Mouse (Mus musculus) heart, embryonic 14.5 days (tissue): Measurements from ENCODE around the gene Slc9a3r1. TPM values are rescaled to one million over a fixed set of nuclear protein-coding genes. Genes with fewer than 3 reads are reported as not detected.

Experiments used
- ATAC-seq: fragments of 200-750 bp; cut with Nextera tagmentation; 2 replicates; pipeline ENCODE4 v1.8.0; 2017; ENCODE audit warnings: low read depth, moderate TSS enrichment; ENCODE audit not compliant: insufficient number of reproducible peaks, insufficient read depth, low FRiP score
- H3K27ac ChIP-seq, 2 experiments: fragments of 200-500 bp in 1 of 2; fragments of 300-500 bp in 1 of 2; sonication (generic) in 1 of 2; replicated peaks in 1 of 2; 2 replicates each; pipeline ENCODE4 v1.5.1; 2012 to 2014; ENCODE audit warnings: low read depth in 2 of 2, low read length in 2 of 2, control low read depth in 1 of 2, mild to moderate bottlenecking in 1 of 2, mixed read lengths in 1 of 2; ENCODE audit not compliant: control insufficient read depth in 1 of 2, insufficient read depth in 1 of 2
- H3K27me3 ChIP-seq: fragments of 300-500 bp; sonication (generic); 2 replicates; pipeline ENCODE4 v1.6.1; 2014; ENCODE audit warnings: mild to moderate bottlenecking, low read length, control low read depth; ENCODE audit not compliant: control insufficient read depth, insufficient read depth
- H3K36me3 ChIP-seq: fragments of 300-500 bp; sonication (generic); 2 replicates; pipeline ENCODE4 v1.6.1; 2014; ENCODE audit warnings: mild to moderate bottlenecking, control low read depth, low read length, mixed read lengths; ENCODE audit not compliant: control insufficient read depth, insufficient read depth
- H3K4me1 ChIP-seq, 2 experiments: fragments of 200-500 bp in 1 of 2; fragments of 300-500 bp in 1 of 2; sonication (generic) in 1 of 2; 2 replicates each; pipeline ENCODE4 v1.6.1; 2012 to 2014; ENCODE audit warnings: low read length in 2 of 2, control low read depth in 1 of 2, mixed read lengths in 1 of 2; ENCODE audit not compliant: control insufficient read depth in 2 of 2, insufficient read depth in 2 of 2
- H3K4me2 ChIP-seq: fragments of 300-500 bp; sonication (generic); 2 replicates; pipeline ENCODE4 v1.6.1; 2014; ENCODE audit warnings: mild to moderate bottlenecking, low read length
- H3K4me3 ChIP-seq, 2 experiments: fragments of 200-500 bp in 1 of 2; fragments of 300-500 bp in 1 of 2; sonication (generic) in 1 of 2; 2 replicates each; pipeline ENCODE4 v1.5.1; 2012 to 2014; ENCODE audit warnings: low read length in 2 of 2, mild to moderate bottlenecking in 2 of 2, control low read depth in 1 of 2, low read depth in 1 of 2, moderate library complexity in 1 of 2; ENCODE audit not compliant: control insufficient read depth in 1 of 2, insufficient read depth in 1 of 2
- H3K9ac ChIP-seq: fragments of 300-500 bp; sonication (generic); 2 replicates; pipeline ENCODE4 v1.6.1; 2014; ENCODE audit warnings: mild to moderate bottlenecking, low read length
- H3K9me3 ChIP-seq: fragments of 300-500 bp; sonication (generic); 2 replicates; pipeline ENCODE4 v1.6.1; 2016; ENCODE audit warnings: low read length, control low read depth; ENCODE audit not compliant: control insufficient read depth
- WGBS: fragments of 180-500 bp; shearing (Covaris S2); extraction: QIAGEN DNeasy Blood & Tissue Kit; methylation state at CpG from one replicate; pipeline ENCODE4 v1.1.7; 2014; 5-methylcytosine and 5-hydroxymethylcytosine counted together
- polyA plus RNA-seq: library from polyadenylated mRNA; unstranded; fragments of >200 nt; fragmentation: Nextera tagmentation; extraction: Ambion mirVana; gene quantifications from 2 replicates; pipeline ENCODE4 v1.2.1, GENCODE M21; 2014

Slc9a3r1 gene
- polyA plus RNA-seq, 1 experiment from 2014 or later = 21.9 TPM

- no peak for ATAC-seq
- Histone ChIP-seq H3K9me3 (no peaks in the 10 kb centered on the region), H3K4me3 (no peak overlapping the region), H3K9ac (no peak overlapping the region), H3K36me3 (peaks cover 23% of the 10 kb centered on the region), H3K27ac (no peak overlapping the region), H3K4me1 (peaks cover 8 to 11% of the 10 kb centered on the region in 2 experiments; a peak in 3 of 4 replicates), H3K4me2 (no peak overlapping the region), H3K27me3 (no peaks in the 10 kb centered on the region)
- WGBS = 45% methylated on average over 6 of the region's 6 CpGs
These were observed 31.6 kb downstream of the Slc9a3r1 start for GRCm38 (mm10) chr11:115194693-115195092.

DNA sequence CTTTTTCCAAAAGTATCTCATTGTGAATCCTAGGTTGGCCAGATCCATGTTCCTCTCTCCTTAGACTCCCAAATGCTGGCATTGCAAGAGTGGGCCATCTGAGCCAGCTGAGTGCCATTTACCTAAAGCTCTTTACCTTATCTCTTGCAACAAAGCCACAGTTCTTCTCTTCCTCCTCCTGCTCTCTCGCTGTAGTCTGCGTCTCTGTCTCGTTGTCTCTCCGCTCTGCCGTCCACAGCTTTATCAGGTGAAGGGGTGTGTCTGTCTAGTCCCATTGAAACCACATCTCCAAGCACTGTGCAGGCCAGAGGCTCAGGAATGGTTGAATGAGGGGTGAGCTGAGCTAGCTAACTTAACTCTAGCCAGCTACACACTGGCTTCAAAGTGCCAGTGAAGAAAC lies 32.8 kb downstream of the Slc9a3r1 start:
- Histone ChIP-seq H3K4me2 (no peak overlapping the region), H3K27ac (no peak overlapping the region), H3K4me3 (no peak overlapping the region), H3K36me3 (peaks cover 28% of the 10 kb centered on the region), H3K4me1 (peaks cover 8 to 11% of the 10 kb centered on the region in 2 experiments; a peak in 3 of 4 replicates), H3K9ac (no peak overlapping the region), H3K27me3 (no peaks in the 10 kb centered on the region), H3K9me3 (no peaks in the 10 kb centered on the region)
- ATAC-seq = no peak
- 14% methylated on average over 5 of the region's 5 CpGs for WGBS

DNA sequence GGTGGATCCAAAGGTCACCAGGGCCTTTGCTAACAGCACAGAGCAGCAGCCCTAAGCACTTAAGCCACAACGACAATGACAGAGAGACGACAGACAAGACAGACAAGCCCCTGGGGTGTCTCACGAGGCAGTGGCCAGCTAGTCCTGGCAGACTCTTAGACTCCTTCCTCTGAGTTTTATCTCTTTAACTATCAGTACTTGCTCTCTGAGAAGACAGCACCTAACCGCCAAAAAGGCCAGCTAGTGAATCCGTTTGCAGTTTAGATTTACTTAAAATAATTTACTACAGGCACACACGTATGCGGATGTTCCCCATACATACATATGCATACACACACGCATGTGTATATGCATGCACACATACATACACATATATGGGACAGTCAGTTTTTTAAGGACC lies 34.4 kb downstream of the Slc9a3r1 start:
- no peak overlapping the region for H3K27ac ChIP-seq
- peaks cover 3 to 4% of the 10 kb centered on the region in 2 experiments; a peak in 2 of 4 replicates for H3K4me1 ChIP-seq
- H3K4me3 ChIP-seq = no peak overlapping the region
- no peak overlapping the region for H3K9ac ChIP-seq
- no peak overlapping the region for H3K4me2 ChIP-seq
- 52% methylated on average over 8 of the region's 8 CpGs for WGBS
- peaks cover 35% of the 10 kb centered on the region for H3K36me3 ChIP-seq
- no peaks in the 10 kb centered on the region for H3K27me3 ChIP-seq
- no peak for ATAC-seq
- no peaks in the 10 kb centered on the region for H3K9me3 ChIP-seq

DNA sequence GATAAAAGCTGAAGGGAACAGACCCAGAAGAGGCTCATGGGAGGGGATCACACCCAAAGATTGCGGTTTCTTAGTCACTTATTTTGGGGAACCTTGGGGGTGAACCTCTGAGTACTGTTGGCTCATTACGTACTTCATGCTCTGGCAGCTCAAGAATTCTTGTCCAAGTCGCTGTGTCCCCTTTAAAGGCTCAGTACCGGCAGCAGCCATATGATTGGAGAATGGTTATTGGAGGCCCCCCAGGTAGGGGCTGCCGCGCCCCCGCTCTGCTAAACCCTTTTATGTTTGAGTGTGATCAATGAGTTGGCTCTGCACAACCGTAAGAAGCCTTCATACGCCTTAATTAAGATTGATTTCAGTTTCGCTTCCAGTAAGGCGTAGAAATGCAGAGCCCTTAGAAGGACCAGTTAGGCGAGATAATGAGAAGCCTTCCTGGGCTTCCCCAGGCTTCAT lies 35.8 kb downstream of the Slc9a3r1 start:
- Histone ChIP-seq H3K9ac (no peak overlapping the region), H3K4me1 (peaks cover 3% of the 10 kb centered on the region in 2 experiments; a peak in 2 of 4 replicates), H3K4me2 (no peak overlapping the region), H3K27ac (no peak overlapping the region), H3K4me3 (no peak overlapping the region), H3K36me3 (peaks cover 37% of the 10 kb centered on the region), H3K9me3 (no peaks in the 10 kb centered on the region), H3K27me3 (no peaks in the 10 kb centered on the region)
- 64% methylated on average over 12 of the region's 12 CpGs for WGBS
- ATAC-seq = no peak

- Histone ChIP-seq H3K4me2 (no peak overlapping the region), H3K4me3 (no peak overlapping the region), H3K4me1 (peaks cover 3% of the 10 kb centered on the region in 2 experiments; a peak in 2 of 4 replicates), H3K36me3 (peaks cover 47% of the 10 kb centered on the region), H3K9ac (no peak overlapping the region), H3K27ac (no peak overlapping the region), H3K9me3 (no peaks in the 10 kb centered on the region), H3K27me3 (0 out of 2 replicates have a peak, but pooled peaks cover 3% of the 10 kb centered on the region)
- 86% methylated on average over 4 of the region's 4 CpGs for WGBS
- no peak for ATAC-seq
These were observed 37.4 kb downstream of the Slc9a3r1 start for GRCm38 (mm10) chr11:115200520-115200919.

GRCm38 (mm10) chr11:115202316-115202715 lies 39.2 kb downstream of the Slc9a3r1 start:
- 12% methylated on average over 12 of the region's 12 CpGs for WGBS
- no peak overlapping the region for H3K9ac ChIP-seq

GRCm38 (mm10) chr11:115202756-115203155 lies 39.6 kb downstream of the Slc9a3r1 start:
- no peak overlapping the region for H3K4me3 ChIP-seq
- WGBS = 94% methylated on average over 9 of the region's 9 CpGs
- H3K9ac ChIP-seq = no peak overlapping the region
- 0 out of 2 replicates have a peak, but pooled peaks cover 3% of the 10 kb centered on the region for H3K27me3 ChIP-seq
- ATAC-seq = no peak
- no peak overlapping the region for H3K27ac ChIP-seq
- no peak overlapping the region for H3K4me2 ChIP-seq
- H3K36me3 ChIP-seq = peaks cover 62% of the 10 kb centered on the region
- no peaks in the 10 kb centered on the region for H3K4me1 ChIP-seq
- H3K9me3 ChIP-seq = no peaks in the 10 kb centered on the region

More at GRCm38 (mm10) chr11:115202316-115202715, 39.2 kb downstream of the Slc9a3r1 start:
- no peak for ATAC-seq
- Histone ChIP-seq H3K27ac (no peak overlapping the region), H3K4me2 (no peak overlapping the region), H3K27me3 (0 out of 2 replicates have a peak, but pooled peaks cover 3% of the 10 kb centered on the region), H3K4me3 (no peak overlapping the region), H3K36me3 (peaks cover 64% of the 10 kb centered on the region), H3K9me3 (no peaks in the 10 kb centered on the region), H3K4me1 (no peaks in the 10 kb centered on the region)

GRCm38 (mm10) chr11:115208126-115208525 lies 45.0 kb downstream of the Slc9a3r1 start:
- Histone ChIP-seq H3K36me3 (peaks cover 41% of the 10 kb centered on the region), H3K9me3 (no peaks in the 10 kb centered on the region), H3K4me1 (peaks cover 6 to 12% of the 10 kb centered on the region in 2 experiments; a peak in 3 of 4 replicates), H3K4me3 (no peak overlapping the region), H3K4me2 (no peak overlapping the region), H3K27ac (no peak overlapping the region), H3K27me3 (0 out of 2 replicates have a peak, but pooled peaks cover 3% of the 10 kb centered on the region), H3K9ac (no peak overlapping the region)
- WGBS = 82% methylated on average over 12 of the region's 12 CpGs
- no peak for ATAC-seq
